Mouse (Mus musculus) layer of hippocampus, adult 9-11 months (tissue): ENCODE measurements around the gene Ccnd3.

Experiments
- DNase-seq: peaks from one replicate; pipeline ENCODE4 v3.0.0; 2022

Gene Ccnd3

DNA sequence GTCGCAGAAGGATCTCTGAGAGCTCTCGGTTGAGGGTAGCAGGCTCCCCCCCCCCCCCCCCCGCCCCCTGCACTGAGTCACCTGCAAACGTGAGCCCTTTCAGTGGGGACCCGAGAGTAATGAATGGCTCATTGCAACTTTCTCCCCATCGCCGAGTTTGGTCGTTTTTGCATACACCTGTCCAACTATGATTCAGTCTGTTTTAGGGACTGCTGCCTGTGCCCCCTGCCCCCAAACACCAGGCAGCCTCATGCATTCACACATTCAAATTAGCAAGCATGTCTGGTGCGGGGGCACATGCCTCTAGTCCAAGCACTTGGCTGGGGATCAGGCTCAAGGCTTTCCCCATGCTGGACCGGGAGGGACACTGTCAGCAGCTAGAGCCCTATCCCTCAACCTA, 49.8 kb downstream of the Ccnd3 start:
- DNase-seq: no peak

DNA sequence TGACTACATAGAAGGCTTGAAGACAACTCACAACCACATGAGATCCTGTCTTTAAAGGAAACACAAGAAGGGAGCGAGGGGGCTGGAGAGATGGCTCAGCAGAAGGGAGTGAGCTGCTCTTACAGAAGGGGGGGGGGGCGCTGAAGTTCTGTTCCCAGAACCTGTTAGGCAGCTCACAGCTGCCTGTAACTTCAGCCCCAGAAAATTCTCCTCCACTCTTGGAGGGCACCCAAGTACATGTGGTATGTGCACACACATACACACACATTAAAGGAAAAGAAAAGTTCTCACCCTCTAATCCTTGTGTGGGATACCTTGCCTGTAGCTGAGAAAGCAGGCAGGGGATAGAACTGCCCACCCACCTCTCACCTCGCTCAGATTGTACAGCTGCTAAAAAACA, 52.3 kb downstream of the Ccnd3 start:
- DNase-seq: no peak

DNA sequence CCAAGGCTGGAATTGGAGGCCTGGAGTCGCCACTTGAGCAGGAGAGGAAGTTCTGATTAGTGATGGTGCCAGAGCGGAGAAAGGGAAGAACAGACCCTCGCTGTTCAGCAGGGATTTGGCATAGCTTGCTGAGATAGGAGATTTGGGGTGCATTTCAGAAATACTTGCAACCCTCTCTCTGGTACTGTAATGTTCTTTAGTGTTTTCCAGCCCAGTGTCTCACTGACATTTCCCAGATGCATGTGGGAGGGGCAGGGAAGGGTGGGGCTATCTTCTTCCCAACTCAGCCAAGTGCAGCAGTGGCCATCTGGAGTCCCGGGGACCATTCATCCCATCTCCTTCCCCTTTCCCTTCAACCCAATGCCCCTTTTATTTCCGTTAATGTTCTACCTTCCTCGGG, 54.9 kb downstream of the Ccnd3 start:
- no peak for DNase-seq

DNA sequence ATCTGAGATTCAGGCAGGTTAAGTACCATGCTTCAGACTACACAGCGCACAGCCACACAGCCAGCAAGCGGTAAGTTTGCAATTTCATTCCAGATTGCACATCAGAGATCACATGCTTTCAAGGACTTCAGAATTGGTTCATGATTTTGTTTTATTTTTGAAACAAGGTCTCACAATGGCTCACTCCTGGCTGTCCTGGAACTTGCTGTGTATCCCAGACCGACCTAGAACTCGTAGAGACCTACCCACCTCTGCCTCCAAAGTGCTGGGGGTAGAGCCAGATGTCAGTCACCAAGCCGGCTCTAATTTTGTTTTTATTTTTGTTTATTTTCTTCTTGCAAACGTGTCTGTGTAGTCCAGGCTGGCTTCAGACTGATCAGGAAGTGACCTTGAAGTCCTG, 58.0 kb downstream of the Ccnd3 start:
- no peak for DNase-seq

DNA sequence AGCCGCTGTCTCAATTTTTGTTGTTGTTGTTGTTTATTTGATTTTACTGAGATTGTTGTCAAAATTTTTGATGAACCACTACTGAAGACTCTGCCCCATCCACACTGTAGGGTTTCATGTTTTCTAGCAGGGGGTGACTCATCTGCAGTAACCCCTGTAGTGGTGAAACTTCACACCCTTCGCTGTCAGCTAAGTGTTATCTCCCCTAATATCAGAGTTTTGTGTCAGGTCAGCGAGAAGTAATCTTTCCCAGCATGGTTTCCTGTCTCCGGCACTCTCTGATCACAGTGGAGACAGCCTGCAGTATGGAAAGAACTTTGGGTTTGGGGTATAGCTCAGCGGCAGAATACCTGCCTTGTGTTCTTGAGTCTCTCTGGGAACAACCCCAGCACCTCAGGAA, 59.8 kb downstream of the Ccnd3 start:
- no peak for DNase-seq

DNA sequence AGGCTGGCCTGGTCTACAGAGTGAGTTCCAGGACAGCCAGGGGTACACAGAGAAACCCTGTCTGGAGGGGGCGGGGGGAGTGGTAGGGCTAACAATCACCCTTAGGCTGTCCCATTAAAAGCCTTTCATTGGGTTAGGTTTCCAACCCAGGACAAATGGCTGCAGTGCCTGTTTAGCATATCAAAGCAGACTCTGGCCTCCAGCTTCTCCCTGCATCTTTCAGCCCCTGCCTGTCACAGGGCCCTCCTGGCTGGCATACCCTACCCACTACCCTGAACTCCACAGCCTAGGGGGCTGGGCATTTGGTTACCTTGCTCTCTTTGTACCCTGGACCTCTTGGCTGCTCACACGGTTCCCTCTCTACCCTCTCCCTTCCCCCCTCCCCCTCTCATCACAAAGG, 61.3 kb downstream of the Ccnd3 start:
- no peak for DNase-seq

DNA sequence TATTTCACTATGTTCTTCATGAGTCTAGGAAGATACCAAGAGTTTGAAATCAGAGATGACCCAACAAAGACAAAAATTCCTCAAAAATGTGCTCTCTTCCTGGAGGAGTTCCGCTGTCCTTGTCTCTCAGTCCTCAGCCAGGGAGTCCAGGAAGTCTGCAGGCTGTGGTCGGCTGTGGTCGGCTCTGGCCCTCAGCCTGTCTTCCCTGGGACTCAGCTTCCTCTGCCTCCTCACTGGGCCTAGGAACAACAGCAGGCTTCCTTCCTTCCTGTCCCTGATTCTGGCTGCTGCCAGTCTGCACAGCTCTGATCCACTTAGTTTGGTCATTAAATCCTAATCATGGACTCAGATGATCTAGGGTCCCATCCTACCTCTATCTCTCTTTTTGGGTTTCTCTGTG, 62.4 kb downstream of the Ccnd3 start:
- DNase-seq: no peak

DNA sequence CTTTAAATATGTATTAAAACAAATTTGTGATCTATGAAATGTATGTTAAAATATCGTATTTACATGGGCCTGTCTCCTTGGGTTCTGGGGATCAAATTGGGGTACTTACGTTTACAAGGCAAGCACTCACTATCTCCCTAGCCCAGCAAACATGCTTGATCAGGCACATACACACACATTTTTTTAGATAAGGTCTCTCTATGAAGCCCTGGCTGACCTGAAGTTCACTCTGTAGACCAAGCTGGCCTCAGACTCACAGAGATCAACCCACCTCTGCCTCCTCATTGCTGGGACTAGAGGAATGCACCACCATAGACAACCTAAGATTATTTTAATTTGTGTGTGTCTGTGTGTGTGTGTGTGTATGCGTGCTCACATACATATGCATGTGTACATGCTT, 63.5 kb downstream of the Ccnd3 start:
- DNase-seq: no peak

DNA sequence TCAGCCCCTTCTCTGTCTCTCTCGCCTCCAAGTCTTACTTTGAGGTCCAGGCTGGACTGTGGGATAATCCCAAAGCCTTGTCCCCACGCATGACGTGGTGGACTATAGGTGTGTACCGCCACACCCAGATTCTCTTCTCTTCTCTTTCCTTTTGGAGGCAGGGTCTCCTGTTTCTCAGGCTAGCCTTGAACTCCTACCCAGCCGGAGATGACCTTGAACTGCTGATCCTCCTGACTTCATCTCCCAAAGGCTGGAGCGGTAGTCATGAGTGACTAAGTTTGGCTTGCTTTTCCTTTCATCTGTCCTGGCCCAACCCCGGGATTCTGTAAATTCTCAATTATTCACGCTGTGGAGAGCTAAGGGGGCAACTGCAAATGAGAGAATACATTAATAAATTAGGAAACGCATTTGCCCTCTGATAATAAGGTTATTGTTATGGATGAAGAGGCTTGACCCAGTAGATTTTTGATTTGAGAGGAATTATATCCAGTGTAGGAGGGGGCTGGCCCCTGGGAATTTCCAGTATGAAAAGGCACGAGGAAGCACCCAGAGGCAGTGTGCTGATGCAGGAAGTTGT, 64.2 kb downstream of the Ccnd3 start:
- DNase-seq: no peak

DNA sequence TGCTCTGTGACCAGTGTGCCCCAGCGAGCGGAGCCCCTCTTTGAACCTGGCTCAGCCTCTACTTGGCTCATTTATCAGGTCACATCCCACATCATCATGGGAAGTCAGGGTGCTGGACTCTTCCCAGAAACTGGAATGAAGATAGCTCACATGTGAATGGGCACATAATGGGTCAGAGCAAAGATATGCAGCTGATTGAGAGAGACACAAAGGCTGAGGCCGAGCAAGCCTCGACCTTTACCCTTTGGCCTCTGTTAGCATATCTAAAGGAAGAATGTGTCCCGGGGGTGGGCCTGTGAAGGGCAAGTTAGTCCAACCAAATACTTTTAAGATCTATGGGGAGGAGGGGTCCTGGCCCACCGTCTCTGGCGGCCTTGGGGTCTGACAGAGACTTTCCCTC, 66.8 kb downstream of the Ccnd3 start:
- no peak for DNase-seq

DNA sequence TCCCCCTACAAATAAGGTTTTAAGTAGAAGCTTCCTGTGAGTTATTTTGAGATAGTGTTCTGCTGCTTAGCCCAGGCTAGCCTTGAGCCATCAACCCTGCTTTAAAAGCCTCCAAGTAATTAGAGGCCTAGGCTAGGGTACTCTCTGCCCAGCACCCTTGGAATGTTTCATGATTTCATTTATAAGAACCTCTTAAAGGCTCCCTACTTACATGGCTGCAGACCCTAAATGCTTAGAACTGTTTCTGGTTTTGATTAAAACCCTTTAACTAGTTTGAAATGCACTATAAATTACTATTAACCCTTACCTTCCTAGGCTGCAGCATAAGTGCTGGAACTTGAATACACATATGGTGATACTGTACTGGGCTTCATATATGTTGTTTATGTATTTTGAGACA, 67.6 kb downstream of the Ccnd3 start:
- no peak for DNase-seq

DNA sequence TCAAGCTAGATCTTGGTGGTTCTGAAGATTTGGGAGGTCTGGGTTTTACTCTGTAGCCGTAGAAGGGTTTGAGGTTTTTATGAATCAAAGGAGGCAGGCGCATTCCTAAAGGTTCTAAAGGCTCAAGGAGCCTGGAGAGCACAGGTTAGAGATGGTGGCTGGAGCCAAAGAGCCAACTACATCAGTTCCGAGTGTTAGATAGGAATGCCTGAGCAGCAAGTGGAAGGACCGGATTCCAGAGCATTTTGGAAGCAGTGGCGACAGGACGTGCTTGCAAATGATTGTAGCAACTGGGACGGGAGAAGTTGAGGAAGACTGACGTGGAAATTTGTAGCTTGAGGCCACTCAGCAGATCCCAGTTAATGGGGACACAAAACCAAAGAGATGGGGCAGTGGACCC, 69.2 kb downstream of the Ccnd3 start:
- DNase-seq: no peak

DNA sequence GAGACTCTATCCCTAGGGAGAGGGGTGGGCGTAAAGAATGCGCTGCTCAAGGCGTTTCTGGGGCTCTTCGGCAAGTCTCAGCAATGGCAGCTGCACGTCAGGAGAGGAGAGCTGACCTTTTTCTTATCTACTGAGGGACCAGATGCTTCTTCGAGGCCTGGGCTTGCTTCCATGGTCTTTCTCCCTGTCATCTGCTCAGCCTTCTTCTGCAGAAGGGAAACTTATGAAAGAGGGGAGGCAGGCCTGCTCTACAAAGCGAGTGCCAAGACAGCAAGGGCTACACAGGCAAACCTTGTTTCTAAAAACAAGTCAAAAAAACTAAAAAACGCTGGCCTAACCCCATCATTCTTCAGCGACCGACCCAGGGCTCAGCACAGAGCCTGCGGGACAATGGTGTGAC, 70.0 kb downstream of the Ccnd3 start:
- no peak for DNase-seq

DNA sequence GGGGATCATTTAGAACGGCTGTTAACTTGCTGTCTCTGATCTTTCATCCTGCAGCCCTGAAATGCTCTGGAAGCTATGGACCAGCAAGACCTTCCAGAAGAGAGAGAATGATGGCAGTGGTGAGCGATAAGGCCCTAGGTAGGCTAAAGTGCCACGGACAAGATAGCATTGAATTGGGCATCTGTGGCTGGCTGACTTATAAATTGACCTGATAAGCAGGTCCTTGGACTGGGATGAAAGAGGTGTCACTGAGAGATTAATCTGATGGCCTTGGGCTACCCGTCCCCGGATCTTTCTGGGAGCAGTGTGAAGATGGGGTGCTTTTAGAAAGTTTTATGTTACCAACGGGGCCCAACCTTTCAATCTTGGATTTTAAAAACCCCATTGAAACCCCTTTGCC, 73.8 kb downstream of the Ccnd3 start:
- DNase-seq: no peak

DNA sequence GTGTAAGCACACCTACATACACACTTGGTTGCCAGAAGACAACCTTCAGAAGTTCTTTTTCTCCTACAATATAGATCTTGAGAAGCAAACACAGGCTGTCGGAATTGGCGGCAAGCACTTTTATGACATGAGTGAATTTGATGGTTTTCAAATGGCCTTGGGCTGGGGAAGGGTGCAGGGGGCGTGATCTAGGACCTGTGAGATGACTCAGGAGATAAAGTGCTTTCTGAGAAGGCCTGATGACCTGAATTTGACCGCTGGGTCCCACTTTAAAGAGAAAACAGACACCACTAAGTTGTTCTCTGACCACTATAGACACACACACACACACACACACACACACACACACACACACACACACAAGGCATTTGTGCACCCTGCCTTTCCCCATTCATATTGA, 76.1 kb downstream of the Ccnd3 start:
- no peak for DNase-seq

DNA sequence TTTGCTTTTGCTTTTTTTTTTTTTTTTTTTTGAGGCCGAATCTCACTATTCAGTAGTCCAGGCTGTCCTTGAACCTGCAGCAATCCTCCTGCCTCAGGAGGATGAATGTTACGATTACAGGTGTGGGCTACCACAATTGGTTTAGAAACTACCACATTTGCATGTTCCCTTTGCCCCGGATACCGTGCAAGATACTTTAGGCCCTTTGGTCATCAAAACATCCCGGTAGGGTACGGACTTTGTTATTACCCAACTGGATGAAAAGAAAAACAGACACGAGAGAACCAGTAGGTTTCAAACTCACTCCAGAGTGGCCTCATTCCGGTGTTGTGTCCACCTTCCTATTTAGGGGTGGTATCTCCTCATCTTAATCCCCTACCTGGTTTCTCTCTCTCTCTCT, 83.7 kb downstream of the Ccnd3 start:
- no peak for DNase-seq

DNA sequence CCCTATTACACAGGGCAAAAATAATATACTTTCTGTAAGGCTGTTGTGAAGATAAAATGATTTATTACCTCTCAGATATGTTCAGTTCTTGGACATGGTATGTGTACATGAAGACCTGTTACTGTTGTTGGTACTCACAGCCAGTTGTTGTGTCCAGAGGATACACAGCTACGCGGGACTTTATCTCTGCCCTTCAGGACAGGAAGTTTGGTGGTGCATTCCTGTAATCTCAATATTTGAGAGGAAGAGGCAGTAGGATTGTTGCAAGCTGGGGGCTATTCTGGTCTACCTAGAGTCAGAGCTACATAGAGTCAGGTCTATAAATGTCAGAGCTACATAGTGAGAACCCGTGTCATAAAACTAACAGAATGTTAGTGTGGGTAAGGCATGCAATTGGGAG, 86.2 kb downstream of the Ccnd3 start:
- no peak for DNase-seq

DNA sequence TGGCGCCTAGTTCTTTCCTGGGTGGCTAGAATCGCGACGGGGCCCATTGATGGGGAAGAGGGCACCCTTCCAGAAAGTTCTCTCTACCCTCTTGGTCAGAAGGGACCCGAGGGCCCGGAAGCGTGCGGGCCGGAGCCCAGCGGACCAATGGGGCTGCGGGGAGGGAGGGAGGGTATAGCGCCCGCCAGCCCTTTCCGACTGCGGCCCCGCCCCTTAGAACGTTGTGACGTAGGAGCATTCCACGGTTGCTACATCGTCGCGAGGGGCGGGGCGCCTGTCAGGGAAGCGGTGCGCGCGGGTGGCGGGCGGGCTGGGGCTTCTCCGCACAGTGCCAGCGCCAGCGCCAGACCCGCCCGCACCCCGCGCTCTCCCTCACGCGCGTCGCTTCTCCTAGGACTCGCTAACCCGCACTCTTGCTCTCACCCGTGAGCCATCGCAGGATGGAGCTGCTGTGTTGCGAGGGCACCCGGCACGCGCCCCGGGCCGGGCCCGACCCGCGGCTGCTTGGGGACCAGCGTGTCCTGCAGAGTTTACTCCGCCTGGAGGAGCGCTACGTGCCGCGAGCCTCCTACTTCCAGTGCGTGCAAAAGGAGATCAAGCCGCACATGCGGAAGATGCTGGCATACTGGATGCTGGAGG, 88.5 kb downstream of the Ccnd3 start:
- DNase-seq: peak; percentile 92

DNA sequence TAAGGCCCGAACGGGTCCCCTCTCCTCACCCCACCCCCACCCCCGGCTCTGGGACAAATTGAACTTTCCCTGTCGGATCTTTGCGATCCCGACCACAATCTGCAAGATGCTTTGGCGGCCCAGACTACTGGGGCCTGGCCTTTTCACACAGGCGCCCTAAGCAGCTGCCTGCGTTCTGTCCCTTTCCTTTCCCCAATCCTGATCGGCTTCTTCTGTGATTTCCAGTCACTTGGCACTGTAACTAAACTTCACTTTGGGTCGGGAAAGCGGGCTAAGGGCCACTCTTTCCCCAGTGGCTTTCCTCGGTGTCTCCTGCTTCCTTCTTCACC, 89.0 kb downstream of the Ccnd3 start:
- no peak for DNase-seq

DNA sequence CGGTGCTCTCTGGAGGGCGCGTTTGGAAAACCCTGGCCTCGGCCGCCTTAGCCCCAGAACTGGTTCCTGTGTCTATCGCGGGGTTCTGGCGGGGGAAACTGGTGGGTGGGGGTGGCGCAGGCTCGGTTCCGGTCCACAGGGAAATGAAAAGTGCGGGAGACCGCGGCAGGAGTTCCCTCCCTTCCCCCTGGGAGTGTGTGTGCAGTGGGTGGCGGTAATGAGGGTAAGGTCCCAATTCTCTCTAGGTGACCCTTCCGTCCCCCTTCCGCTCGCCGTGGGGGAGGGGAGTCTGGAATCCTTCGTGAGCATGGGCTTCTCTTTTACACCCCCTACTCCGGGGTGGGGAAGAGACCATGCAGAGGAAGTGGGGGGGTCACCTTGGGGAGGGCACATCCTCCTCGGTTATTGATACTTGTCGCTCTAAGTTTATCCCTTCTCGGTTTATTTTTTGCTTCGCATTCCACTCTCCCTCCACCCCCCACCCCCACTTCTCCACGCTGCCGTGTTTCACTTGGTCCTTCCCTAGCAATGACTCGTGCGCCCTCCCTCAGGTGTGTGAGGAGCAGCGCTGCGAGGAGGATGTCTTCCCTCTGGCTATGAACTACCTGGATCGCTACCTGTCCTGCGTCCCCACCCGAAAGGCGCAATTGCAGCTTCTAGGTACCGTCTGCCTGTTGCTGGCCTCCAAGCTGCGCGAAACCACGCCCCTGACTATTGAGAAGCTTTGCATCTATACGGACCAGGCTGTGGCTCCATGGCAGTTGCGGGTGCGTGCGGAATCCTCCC, 89.5 kb downstream of the Ccnd3 start:
- DNase-seq: no peak

DNA sequence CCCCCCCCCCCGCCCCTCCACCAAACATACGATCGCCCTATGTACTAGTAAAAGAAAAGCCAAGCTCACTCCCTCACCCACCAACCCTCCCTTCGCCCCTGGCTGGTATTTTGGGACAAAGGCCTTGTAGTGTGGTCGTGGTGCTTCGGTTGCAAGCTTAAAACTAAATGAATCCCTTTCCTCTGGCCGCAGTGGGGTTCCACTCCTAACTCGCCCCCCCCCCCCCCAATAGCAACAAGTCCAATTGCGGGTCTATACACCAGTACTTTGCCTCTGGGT, 90.1 kb downstream of the Ccnd3 start:
- no peak for DNase-seq

DNA sequence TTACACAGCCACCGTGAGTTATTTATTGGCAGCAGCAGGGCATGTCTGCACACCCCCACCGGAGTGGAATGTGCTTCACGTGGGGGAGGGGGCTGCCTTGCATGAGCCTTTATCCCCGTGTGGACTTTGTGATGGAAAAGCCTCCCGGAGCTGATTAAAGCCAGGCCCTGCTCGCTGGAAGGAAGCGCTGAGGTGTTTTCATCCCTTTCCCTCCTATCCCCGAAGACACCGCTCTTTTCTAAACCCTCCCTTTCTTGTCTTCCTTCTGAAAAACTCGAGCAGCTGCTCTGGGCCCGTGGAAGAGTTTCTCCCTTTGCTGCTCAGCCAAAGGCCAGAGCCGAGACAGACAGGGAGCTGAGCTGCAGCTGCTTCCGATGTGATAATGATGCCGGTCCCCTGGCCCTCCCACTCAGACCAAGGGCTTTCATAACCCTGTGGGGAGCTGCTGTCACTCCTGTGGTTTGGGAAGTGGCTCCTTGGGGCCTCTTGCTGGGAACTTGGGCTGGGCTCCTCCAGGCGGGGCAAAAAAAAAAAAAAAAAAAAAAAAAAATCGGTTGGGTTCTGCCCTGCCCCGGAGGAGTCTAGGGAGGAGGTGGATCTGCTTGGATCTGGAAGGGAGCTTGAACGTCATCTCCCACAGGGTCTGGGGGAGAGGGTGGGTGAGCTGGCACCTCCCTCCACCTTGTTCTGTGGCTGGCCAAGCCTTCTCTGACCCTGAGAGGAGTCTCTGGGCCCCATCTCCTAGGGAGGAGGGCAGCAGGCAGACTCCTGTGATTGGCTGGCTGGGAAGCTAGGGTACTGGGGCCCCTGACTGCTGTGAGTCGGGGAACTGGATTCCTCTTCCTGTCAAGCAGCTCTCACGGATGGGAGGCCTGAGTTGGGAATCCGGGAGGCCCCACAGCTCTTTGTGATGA, 90.7 kb downstream of the Ccnd3 start:
- no peak for DNase-seq

DNA sequence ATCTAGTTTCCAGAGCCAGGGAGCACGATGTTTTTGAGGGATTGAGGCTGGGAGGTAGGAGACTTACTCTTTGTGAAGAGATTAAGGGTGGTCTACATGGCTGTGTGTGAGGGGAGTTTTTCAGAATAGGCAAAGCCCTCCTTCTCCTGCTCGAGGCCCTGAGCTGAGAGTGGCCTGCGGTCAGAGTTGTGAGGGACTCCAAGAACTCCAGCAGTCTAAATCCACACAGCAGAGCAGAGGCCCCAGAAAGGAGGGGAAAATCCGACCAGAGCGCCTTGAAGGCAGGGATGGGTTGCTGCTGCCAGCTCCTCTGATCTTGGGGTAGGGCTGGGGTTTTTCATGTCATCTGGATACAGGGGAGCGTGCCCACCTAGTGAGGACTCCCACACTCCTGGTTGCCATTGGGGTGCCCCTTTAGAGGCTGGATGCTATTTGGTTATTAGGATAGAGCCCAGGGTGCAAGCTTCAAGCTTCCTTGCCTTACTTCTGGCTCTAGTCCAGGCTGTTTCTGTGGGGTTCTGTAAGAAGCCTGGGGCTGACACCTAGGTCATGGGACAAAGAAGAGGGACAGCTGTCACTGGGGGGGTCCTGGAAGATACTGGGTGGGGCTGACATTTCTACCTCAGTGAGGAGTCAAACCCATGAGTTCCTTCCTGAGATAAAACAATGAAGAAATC, 91.4 kb downstream of the Ccnd3 start:
- DNase-seq: no peak

DNA sequence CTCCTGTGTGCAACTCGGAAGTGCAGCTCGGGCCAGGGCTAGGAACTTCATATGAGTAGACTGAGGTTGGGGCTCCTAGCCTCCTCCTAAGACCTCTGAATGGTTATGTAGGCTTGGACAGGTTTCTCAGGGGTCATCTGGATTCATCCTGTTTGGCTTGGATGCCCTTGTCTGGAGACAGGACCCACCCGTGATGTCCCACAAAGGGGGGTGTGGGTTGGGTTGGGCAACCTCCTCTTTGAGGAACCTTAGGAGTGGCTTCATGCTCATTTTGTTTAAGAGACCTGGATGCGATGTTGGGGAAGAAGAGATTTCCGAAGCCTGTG, 92.0 kb downstream of the Ccnd3 start:
- no peak for DNase-seq
